Mouse (Mus musculus) cortical plate, adult 2 months (tissue): Measurements from ENCODE around the gene Epx.

Source experiments
- CTCF ChIP-seq: fragments of 200-500 bp; IDR thresholded peaks from 2 replicates; pipeline ENCODE4 v1.5.1; 2011; ENCODE audit warnings: mild to moderate bottlenecking, control low read depth, low read length; ENCODE audit not compliant: insufficient read depth; ENCODE audit errors: extremely low read depth
- POLR2A ChIP-seq: fragments of 200-500 bp; IDR thresholded peaks from 2 replicates; pipeline ENCODE4 v1.6.1; 2011; ENCODE audit warnings: mild to moderate bottlenecking, low read length, control low read depth; ENCODE audit not compliant: insufficient read depth; ENCODE audit errors: extremely low read depth

DNA sequence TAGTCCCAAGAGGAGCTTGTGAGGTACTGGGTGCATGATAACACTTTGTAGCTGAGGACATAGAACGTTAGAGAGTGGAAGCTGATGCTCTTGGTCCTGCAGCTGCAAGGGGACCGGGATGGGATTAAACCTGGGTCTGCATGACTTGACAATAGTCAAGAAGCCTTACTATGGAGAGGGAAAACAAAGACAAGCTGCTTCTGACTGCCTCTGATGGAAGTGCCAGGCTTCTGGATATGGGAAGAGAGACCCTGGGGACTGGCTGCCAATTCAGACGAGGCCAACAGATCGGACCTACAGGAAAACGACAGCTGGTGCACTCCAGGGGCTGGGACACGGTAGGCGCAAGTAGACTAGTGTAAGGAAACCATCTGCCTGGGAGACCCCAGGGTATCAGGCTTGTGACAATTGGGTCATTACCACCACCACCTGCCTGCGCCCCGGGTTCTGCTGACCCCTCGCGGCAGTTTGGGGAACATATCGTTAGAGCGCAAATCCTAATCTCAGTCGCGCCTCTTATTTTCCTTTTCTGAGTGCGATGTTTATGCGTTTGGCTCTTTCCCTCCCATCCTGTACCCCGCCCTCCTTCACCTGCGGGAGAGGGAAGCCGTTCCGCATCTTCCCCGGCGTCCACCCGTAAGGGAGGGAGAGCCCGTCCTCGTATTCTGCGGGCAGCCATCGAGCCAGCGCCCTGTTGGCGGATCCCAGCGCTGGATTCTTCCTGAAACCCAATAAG lies 58.5 kb downstream of the Epx start:
- peak; percentile 64 for TF ChIP-seq CTCF
- TF ChIP-seq POLR2A, result no peak
